Mouse (Mus musculus) hindbrain, embryonic 12.5 days (tissue): ENCODE data around the gene Kcmf1. TPM values are rescaled to one million over a fixed set of nuclear protein-coding genes. Genes with fewer than 3 reads are reported as not detected.

Experiments used
- ATAC-seq: fragments of 200-750 bp; cut with Nextera tagmentation; 2 replicates; pipeline ENCODE4 v1.8.0; 2017; ENCODE audit warnings: moderate TSS enrichment; ENCODE audit not compliant: low FRiP score
- H3K27ac ChIP-seq: fragments of 300-500 bp; sonication (generic); 2 replicates; pipeline ENCODE4 v1.5.1; 2016; ENCODE audit warnings: mild to moderate bottlenecking
- H3K27me3 ChIP-seq: fragments of 300-500 bp; sonication (generic); 2 replicates; pipeline ENCODE4 v1.6.1; 2016; ENCODE audit warnings: mild to moderate bottlenecking
- H3K36me3 ChIP-seq: fragments of 300-500 bp; sonication (generic); 2 replicates; pipeline ENCODE4 v1.6.1; 2016; ENCODE audit warnings: mild to moderate bottlenecking
- H3K4me1 ChIP-seq: fragments of 300-500 bp; sonication (generic); 2 replicates; pipeline ENCODE4 v1.6.1; 2016
- H3K4me2 ChIP-seq: fragments of 300-500 bp; sonication (generic); replicated peaks from 2 replicates; pipeline ENCODE4 v1.6.1; 2016; ENCODE audit warnings: mild to moderate bottlenecking
- H3K4me3 ChIP-seq: fragments of 300-500 bp; sonication (generic); 2 replicates; pipeline ENCODE4 v1.5.1; 2016; ENCODE audit warnings: mild to moderate bottlenecking
- H3K9ac ChIP-seq: fragments of 300-500 bp; sonication (generic); 2 replicates; pipeline ENCODE4 v1.6.1; 2016; ENCODE audit warnings: mild to moderate bottlenecking, moderate library complexity
- H3K9me3 ChIP-seq: fragments of 300-500 bp; sonication (generic); replicated peaks from 2 replicates; pipeline ENCODE4 v1.6.1; 2016; ENCODE audit warnings: mild to moderate bottlenecking
- WGBS: fragments of 180-500 bp; shearing (Covaris S2); methylation state at CpG from one replicate; pipeline ENCODE4 v1.1.7; 2016; 5-methylcytosine and 5-hydroxymethylcytosine counted together
- polyA plus RNA-seq: library from polyadenylated mRNA; unstranded; fragments of >200 nt; fragmentation: Nextera tagmentation; extraction: Ambion mirVana; gene quantifications from 2 replicates; pipeline ENCODE4 v1.2.1, GENCODE M21; 2016

Kcmf1 gene
- 46.5 and 49.0 TPM in 2 replicates for polyA plus RNA-seq

- Histone ChIP-seq H3K27me3 (no peaks in the 10 kb centered on the region), H3K4me1 (peaks cover 15% of the 10 kb centered on the region), H3K9ac (peak within 1 kb of the TSS; percentile 99), H3K9me3 (no peaks in the 10 kb centered on the region), H3K27ac (peak within 1 kb of the TSS; percentile 99), H3K4me2 (peak within 1 kb of the TSS; percentile 75), H3K36me3 (no peaks in the 10 kb centered on the region), H3K4me3 (peak within 1 kb of the TSS; percentile 98)
- whole genome bisulfite sequencing, result under 1% methylated on average over 79 of the region's 113 CpGs
- peak; percentile 80 for ATAC-seq
Measured at GRCm38 (mm10) chr6:72899781-72900681, at the start of gene Kcmf1. Gene Kcmf1 (minus strand): TSS chr6:72899979.

DNA sequence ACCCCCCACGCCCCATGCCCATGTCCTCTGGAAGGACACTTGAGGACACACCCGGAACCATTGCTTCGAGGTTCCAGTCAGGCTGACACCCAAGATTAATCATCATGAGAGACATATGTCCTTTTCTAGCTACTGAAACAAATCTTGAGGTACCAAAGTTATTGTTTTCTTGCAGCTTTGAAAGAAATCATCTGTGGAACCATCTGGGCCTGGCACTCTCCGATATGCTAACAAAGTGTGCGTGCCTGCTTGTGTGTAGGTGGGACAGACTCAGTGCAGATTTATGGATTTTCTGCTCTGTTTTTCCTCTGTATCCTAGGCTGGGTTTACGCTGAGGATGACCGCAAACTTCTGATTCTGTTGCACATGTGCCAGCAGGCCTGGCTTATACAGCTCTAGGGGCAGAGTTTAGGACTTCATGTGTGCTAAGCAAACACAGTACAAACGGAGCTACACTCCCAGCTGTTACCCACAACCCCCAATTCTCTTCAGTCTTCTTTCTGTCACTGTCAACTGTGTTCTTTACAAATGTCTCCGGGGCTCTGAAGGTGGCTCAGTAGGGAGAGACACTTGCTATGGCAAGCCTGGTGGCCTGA lies 49.5 kb upstream of the Kcmf1 start:
- 85% methylated on average over 9 of the region's 9 CpGs for WGBS

GRCm38 (mm10) chr6:72948392-72948791 lies 48.6 kb upstream of the Kcmf1 start:
- no peak for ATAC-seq
- no peak overlapping the region for H3K27ac ChIP-seq
- no peak overlapping the region for H3K4me3 ChIP-seq
- no peaks in the 10 kb centered on the region for H3K36me3 ChIP-seq
- 88% methylated on average over 3 of the region's 3 CpGs for WGBS
- H3K9me3 ChIP-seq, result peaks cover 7% of the 10 kb centered on the region; the same call in 1 of the 2 replicates
- no peaks in the 10 kb centered on the region for H3K4me1 ChIP-seq
- H3K9ac ChIP-seq, result no peak overlapping the region
- H3K27me3 ChIP-seq, result no peaks in the 10 kb centered on the region
- H3K4me2 ChIP-seq, result no peak overlapping the region

More for the DNA sequence above, 49.5 kb upstream of the Kcmf1 start:
- Histone ChIP-seq H3K4me1 (no peaks in the 10 kb centered on the region), H3K27ac (no peak overlapping the region), H3K4me3 (no peak overlapping the region), H3K9ac (no peak overlapping the region), H3K9me3 (peaks cover 7% of the 10 kb centered on the region; the same call in 1 of the 2 replicates), H3K4me2 (no peak overlapping the region), H3K36me3 (no peaks in the 10 kb centered on the region), H3K27me3 (no peaks in the 10 kb centered on the region)
- no peak for ATAC-seq

DNA sequence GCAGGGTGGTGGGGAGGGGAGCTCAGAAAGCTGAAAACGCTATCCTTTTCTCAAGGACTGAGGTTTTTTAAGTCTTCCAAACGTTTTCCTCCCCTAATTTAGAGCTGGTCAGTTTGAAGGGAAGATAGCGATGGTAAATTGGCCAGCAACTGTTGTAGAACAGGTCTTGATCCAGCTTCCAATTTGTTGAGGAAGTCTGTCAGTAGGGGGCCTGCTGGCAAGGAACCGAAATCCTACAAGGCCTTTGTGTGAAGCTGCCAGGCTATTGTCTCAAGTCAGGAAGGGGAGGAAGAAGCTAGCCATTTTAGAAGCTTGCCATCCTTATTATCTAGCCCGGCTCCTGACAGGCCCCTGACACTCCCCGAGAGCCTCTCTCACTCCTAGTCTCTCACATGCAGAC lies 48.2 kb upstream of the Kcmf1 start:
- Histone ChIP-seq H3K27me3 (no peaks in the 10 kb centered on the region), H3K4me1 (no peaks in the 10 kb centered on the region), H3K9ac (no peak overlapping the region), H3K4me3 (no peak overlapping the region), H3K27ac (no peak overlapping the region), H3K9me3 (peaks cover 7% of the 10 kb centered on the region; the same call in 1 of the 2 replicates), H3K4me2 (no peak overlapping the region), H3K36me3 (no peaks in the 10 kb centered on the region)
- 45% methylated on average over 6 of the region's 6 CpGs for WGBS
- ATAC-seq, result no peak

DNA sequence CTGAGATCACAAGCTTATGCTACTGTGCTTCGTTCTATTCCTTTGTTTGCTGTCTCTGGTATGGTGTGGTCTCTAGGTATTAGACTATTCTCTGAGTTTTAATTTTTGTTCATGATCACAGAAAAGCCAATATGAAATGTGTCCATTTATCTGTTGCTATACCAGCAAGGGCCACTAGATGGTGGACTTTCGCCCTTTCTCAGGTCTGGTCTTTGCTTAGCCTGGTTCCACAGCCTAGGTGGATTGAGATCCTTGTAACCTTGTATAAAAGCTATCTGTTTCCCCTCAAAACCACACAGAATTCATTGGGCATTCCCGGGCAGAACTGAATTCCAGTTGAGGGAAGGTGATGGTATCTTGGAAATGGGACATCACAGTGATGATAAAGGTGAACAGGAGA lies 40.7 kb upstream of the Kcmf1 start:
- no peak for ATAC-seq
- WGBS, result 13% methylated on average over 3 of the region's 3 CpGs

DNA sequence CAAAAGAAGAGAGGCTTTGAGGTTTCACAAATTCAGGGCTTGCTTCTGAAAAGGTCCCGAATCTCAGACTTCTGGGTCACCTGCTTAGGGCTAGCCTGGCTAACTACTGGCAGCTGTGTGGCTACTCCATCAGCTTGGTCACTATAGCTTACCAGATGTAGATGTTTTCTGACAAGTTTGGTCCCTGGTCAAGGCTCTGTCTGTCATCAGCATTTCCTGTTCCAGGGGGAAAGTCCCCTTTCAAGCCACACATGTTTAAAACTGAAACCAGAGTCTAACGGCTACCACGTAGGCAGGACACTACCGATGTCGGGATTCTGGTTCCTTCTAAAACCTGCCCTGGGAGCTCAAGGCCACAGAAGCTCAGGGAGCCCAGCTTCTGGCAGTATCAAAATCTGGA lies 38.1 kb upstream of the Kcmf1 start:
- H3K4me2 ChIP-seq, result no peak overlapping the region

More for the DNA sequence above, 40.7 kb upstream of the Kcmf1 start:
- Histone ChIP-seq H3K27me3 (no peaks in the 10 kb centered on the region), H3K9ac (no peak overlapping the region), H3K9me3 (no peaks in the 10 kb centered on the region), H3K4me3 (no peak overlapping the region), H3K27ac (no peak overlapping the region), H3K4me1 (no peaks in the 10 kb centered on the region), H3K36me3 (no peaks in the 10 kb centered on the region), H3K4me2 (no peak overlapping the region)

GRCm38 (mm10) chr6:72937430-72937829 lies 37.7 kb upstream of the Kcmf1 start:
- ATAC-seq, result no peak
- no peak overlapping the region for H3K9ac ChIP-seq
- no peak overlapping the region for H3K27ac ChIP-seq
- 85% methylated on average over 3 of the region's 3 CpGs for WGBS
- H3K9me3 ChIP-seq, result no peaks in the 10 kb centered on the region
- H3K4me1 ChIP-seq, result no peaks in the 10 kb centered on the region
- no peak overlapping the region for H3K4me3 ChIP-seq
- no peaks in the 10 kb centered on the region for H3K27me3 ChIP-seq
- no peak overlapping the region for H3K4me2 ChIP-seq
- no peaks in the 10 kb centered on the region for H3K36me3 ChIP-seq

More for the DNA sequence above, 38.1 kb upstream of the Kcmf1 start:
- Histone ChIP-seq H3K4me3 (no peak overlapping the region), H3K9me3 (no peaks in the 10 kb centered on the region), H3K36me3 (no peaks in the 10 kb centered on the region), H3K4me1 (no peaks in the 10 kb centered on the region), H3K27me3 (no peaks in the 10 kb centered on the region), H3K9ac (no peak overlapping the region), H3K27ac (no peak overlapping the region)
- 72% methylated on average over 5 of the region's 5 CpGs for WGBS
- ATAC-seq, result no peak

- Histone ChIP-seq H3K4me2 (no peak overlapping the region), H3K4me1 (no peaks in the 10 kb centered on the region), H3K27me3 (no peaks in the 10 kb centered on the region), H3K4me3 (no peak overlapping the region), H3K27ac (no peak overlapping the region), H3K9ac (no peak overlapping the region), H3K36me3 (no peaks in the 10 kb centered on the region), H3K9me3 (no peaks in the 10 kb centered on the region)
- WGBS, result 92% methylated on average over 1 of the region's 1 CpGs
- ATAC-seq, result no peak
Measured at GRCm38 (mm10) chr6:72932955-72933354, 33.2 kb upstream of the Kcmf1 start.

- no peak overlapping the region for H3K9ac ChIP-seq
- no peak overlapping the region for H3K27ac ChIP-seq
- H3K36me3 ChIP-seq, result no peaks in the 10 kb centered on the region
- ATAC-seq, result no peak
- peaks cover 4% of the 10 kb centered on the region; the same call in 1 of the 2 replicates for H3K4me1 ChIP-seq
- no peak overlapping the region for H3K4me3 ChIP-seq
- 88% methylated on average over 3 of the region's 3 CpGs for WGBS
- no peaks in the 10 kb centered on the region for H3K27me3 ChIP-seq
- H3K9me3 ChIP-seq, result no peaks in the 10 kb centered on the region
- no peak overlapping the region for H3K4me2 ChIP-seq
Measured at GRCm38 (mm10) chr6:72931533-72931932, 31.8 kb upstream of the Kcmf1 start.

DNA sequence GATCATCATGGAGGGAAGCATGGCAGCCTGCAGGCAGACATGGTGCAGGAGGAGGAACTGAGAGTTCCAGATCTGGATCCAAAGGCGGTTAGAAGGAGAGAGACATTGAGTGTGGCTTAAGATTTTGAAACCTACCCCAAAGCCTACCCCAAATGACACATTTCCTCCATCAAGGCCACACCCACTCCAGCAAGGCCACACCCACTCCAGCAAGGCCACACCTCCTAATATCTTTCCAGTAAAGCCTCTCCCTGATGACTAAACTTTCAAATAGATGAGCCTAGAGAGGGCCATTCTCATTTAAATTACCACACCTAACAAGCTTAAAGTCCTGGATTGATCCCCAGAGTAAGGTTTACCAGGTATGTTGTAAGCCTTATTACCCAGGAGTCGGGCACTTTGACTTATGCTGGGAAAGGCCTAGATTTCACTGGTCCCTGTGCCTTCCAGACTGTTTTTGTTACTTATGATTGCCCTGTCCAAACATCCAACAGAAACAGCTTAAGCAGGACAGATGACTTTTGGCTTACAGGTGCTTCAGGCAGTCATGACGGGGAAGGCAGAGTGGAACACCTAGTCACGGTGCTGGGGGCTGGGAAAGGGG lies 30.1 kb upstream of the Kcmf1 start:
- H3K4me2 ChIP-seq, result no peak overlapping the region
- no peak overlapping the region for H3K27ac ChIP-seq
- H3K27me3 ChIP-seq, result no peaks in the 10 kb centered on the region
- no peaks in the 10 kb centered on the region for H3K9me3 ChIP-seq
- ATAC-seq, result no peak
- peaks cover 4% of the 10 kb centered on the region; the same call in 1 of the 2 replicates for H3K4me1 ChIP-seq
- no peak overlapping the region for H3K4me3 ChIP-seq
- H3K9ac ChIP-seq, result no peak overlapping the region
- H3K36me3 ChIP-seq, result no peaks in the 10 kb centered on the region
- WGBS, result 90% methylated on average over 4 of the region's 4 CpGs

- Histone ChIP-seq H3K4me1 (peaks cover 4% of the 10 kb centered on the region; the same call in 1 of the 2 replicates), H3K4me2 (no peak overlapping the region), H3K27me3 (no peaks in the 10 kb centered on the region), H3K9ac (no peak overlapping the region), H3K36me3 (no peaks in the 10 kb centered on the region), H3K9me3 (no peaks in the 10 kb centered on the region), H3K4me3 (no peak overlapping the region), H3K27ac (no peak overlapping the region)
- 16% methylated on average over 9 of the region's 9 CpGs for WGBS
- no peak for ATAC-seq
Measured at GRCm38 (mm10) chr6:72926755-72927482, 27.1 kb upstream of the Kcmf1 start.

GRCm38 (mm10) chr6:72926031-72926430 lies 26.3 kb upstream of the Kcmf1 start:
- no peak overlapping the region for H3K9ac ChIP-seq
- peaks cover 4% of the 10 kb centered on the region; the same call in 1 of the 2 replicates for H3K4me1 ChIP-seq
- ATAC-seq, result no peak
- H3K4me3 ChIP-seq, result no peak overlapping the region
- WGBS, result 81% methylated on average over 4 of the region's 4 CpGs
- H3K27ac ChIP-seq, result no peak overlapping the region
- no peaks in the 10 kb centered on the region for H3K36me3 ChIP-seq
- H3K27me3 ChIP-seq, result no peaks in the 10 kb centered on the region
- H3K4me2 ChIP-seq, result no peak overlapping the region
- H3K9me3 ChIP-seq, result no peaks in the 10 kb centered on the region
